Mouse (Mus musculus): ENCODE data around the gene Inca1. TPM values are rescaled to one million over a fixed set of nuclear protein-coding genes. Genes with fewer than 3 reads are reported as not detected.

Gene Inca1
- polyA plus RNA-seq, 1 experiment from 2014 or later, result 1.3 TPM

DNA sequence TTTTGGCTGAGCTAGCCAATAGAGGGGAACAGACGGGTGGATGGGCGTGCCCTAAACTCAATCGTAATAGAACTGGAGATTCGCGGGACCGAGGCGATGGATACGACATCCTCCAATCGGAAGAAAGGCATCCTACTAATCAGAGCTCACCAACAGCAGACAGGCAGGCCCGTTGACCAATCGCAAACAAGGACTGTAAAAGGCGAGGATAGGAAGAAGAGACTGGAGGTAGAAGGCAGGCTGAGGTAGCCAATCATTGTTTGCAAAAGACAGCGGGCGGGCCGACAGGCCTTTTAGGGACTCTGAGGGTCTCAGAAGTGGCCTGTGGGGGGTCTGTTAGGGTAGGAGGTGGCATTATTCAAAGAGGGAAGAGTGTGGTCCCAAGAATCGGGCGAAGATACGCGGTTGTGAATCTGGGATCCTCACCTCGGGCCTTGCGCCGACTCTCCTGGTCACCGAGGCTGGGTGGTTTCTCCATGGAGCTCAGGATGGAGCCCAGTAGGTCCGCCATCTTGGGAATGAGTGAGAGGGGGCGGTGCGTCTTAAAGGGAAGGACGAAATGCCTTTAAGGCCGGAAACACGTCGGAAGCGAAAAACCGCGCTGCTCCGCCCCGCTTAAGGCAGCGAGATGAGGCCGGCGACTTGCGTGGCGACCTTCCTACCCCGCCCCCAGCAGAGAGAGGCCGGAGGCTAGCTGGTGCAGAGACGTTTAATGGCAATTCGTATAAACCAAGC lies 31.0 kb downstream of the Inca1 start, which contains the start of gene Spag7:
Gene Spag7 (minus strand): TSS at position 646 of the 735 bp plus-strand sequence.
- DNase-seq (ENCODE audit: low spot score, missing footprints) (peak; percentile 100), ATAC-seq (ENCODE audit: low FRiP score) (peak; percentile 94)
- under 1% methylated on average over 44 of the region's 44 CpGs for WGBS
- H3K4me3 ChIP-seq (ENCODE audit: low read depth, low read length), result peak within 1 kb of the TSS; percentile 58
- H3K9me3 ChIP-seq (ENCODE audit: control insufficient read depth, low read length), result no peaks in the 10 kb centered on the region
- H3K27me3 ChIP-seq (ENCODE audit: control insufficient read depth, insufficient read depth, low read length), result no peaks in the 10 kb centered on the region
- H3K36me3 ChIP-seq (ENCODE audit: control insufficient read depth, insufficient read depth, low read length), result peaks cover 11% of the 10 kb centered on the region
- peak within 1 kb of the TSS; percentile 97 for H3K4me2 ChIP-seq
- H3K27ac ChIP-seq (ENCODE audit: low read depth, low read length), result peak within 1 kb of the TSS; percentile 94
- H3K9ac ChIP-seq (ENCODE audit: low read length), result peak within 1 kb of the TSS; percentile 87
- peaks cover 19% of the 10 kb centered on the region for H3K4me1 ChIP-seq (ENCODE audit: control insufficient read depth, insufficient read depth, low read length)

DNA sequence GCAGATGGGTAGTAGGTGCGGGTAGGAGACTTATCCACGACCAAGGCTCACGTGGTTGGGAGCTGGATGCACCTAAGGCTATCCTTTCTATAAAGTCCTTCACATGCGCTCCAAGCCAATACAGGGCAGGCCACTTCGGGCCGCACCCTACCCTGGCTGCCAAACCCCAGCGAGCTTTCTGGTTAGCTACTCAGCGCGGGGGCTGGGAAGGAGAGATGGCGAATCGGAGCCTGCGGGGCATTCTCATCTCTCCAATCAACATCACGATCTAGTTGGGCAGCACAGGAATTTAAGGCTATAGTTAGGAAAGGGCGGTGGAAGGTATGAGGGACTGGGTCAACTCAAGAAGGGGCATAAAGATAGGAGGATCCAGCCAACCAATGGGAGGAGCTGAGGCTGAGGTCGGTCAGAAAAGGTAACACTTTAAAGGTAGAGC lies 31.6 kb downstream of the Inca1 start:
- H3K36me3 ChIP-seq (ENCODE audit: control insufficient read depth, insufficient read depth, low read length), result peaks cover 11% of the 10 kb centered on the region
- DNase-seq (ENCODE audit: low spot score, missing footprints), result peak; percentile 97
- no peaks in the 10 kb centered on the region for H3K27me3 ChIP-seq (ENCODE audit: control insufficient read depth, insufficient read depth, low read length)
- H3K9me3 ChIP-seq (ENCODE audit: control insufficient read depth, low read length), result no peaks in the 10 kb centered on the region
- peak overlapping the region; percentile 58 for H3K4me3 ChIP-seq (ENCODE audit: low read depth, low read length)
- peaks cover 19% of the 10 kb centered on the region for H3K4me1 ChIP-seq (ENCODE audit: control insufficient read depth, insufficient read depth, low read length)
- peak; percentile 47 for ATAC-seq (ENCODE audit: low FRiP score)
- 2% methylated on average over 15 of the region's 15 CpGs for WGBS
- peak overlapping the region; percentile 55; the same call in 1 of the 2 replicates for H3K27ac ChIP-seq (ENCODE audit: low read depth, low read length)
- H3K4me2 ChIP-seq, result peak overlapping the region; percentile 97
- H3K9ac ChIP-seq (ENCODE audit: low read length), result peak overlapping the region; percentile 53; the same call in 1 of the 2 replicates

DNA sequence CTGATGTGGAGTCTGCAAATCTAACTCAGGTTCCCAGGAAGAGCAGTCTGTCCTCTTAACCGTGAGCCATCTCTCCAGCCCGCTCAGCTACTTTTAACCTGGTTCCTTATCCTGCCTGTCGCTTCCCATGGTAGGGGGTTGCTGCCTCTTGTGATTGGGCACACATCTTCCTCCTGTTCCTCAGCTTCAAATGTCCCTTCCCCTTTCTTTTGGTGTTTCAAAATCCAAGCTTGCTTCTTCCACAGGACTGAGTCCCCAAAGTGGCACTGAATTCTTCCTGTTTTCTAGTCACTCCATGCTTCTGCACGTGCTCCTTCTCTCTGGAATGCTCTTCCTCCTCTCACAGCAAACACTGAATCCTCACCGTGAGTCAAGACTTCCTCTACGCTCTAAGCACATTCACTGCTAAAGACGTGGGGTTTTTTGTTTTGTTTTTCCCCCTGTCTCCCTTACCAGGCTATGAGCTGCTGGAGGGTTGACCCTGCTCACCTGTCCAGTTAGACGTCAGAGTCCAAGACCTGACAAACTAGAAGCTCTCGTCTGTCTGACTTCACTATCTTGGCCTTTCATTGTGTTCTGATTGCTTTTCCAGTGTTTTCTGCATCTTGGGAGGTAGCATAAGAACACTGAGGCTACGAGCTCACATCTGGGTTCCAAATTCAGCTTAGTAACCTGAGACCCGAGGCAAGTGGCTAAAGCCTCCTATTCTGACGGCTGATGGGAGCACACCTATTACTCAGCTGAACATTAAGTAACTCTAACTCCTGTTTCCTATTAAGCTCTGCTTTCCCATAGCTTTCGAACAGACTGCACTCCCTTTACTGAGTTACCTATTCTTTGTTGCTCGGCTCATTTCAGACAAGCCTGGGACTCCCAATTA lies 32.4 kb downstream of the Inca1 start:
- Histone ChIP-seq H3K9ac (ENCODE audit: low read length) (peak overlapping the region; percentile 53; the same call in 1 of the 2 replicates), H3K36me3 (ENCODE audit: control insufficient read depth, insufficient read depth, low read length) (peaks cover 16% of the 10 kb centered on the region), H3K4me3 (ENCODE audit: low read depth, low read length) (peak overlapping the region; percentile 58; the same call in 1 of the 2 replicates), H3K9me3 (ENCODE audit: control insufficient read depth, low read length) (no peaks in the 10 kb centered on the region), H3K27me3 (ENCODE audit: control insufficient read depth, insufficient read depth, low read length) (no peaks in the 10 kb centered on the region), H3K27ac (ENCODE audit: low read depth, low read length) (no peak overlapping the region), H3K4me2 (peak overlapping the region; percentile 97), H3K4me1 (ENCODE audit: control insufficient read depth, insufficient read depth, low read length) (peaks cover 19% of the 10 kb centered on the region)
- ATAC-seq (ENCODE audit: low FRiP score) (no peak), DNase-seq (ENCODE audit: low spot score, missing footprints) (no peak)
- WGBS, result 79% methylated on average over 14 of the region's 14 CpGs

DNA sequence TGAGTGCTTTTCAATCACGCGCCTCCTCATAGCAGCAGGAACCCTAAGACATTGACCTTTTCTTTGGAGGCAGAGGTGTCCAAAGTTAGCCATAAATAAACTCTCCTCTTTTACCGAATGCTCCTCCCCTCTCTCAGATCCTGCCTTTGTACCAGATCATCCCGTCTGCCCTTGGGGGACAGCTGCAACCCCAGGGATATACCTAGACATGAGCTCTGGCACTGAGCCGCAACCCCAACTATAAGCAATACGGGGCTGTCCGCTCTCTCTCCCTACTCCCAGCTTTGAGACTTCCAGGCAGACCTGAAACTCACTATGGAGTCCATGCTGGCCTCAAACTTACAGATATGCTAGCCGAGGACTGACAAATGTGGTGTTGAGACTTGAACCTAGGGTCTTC lies 33.3 kb downstream of the Inca1 start:
- Histone ChIP-seq H3K27ac (ENCODE audit: low read depth, low read length) (no peak overlapping the region), H3K4me1 (ENCODE audit: control insufficient read depth, insufficient read depth, low read length) (peaks cover 19% of the 10 kb centered on the region), H3K4me2 (no peak overlapping the region), H3K9ac (ENCODE audit: low read length) (no peak overlapping the region), H3K27me3 (ENCODE audit: control insufficient read depth, insufficient read depth, low read length) (no peaks in the 10 kb centered on the region), H3K9me3 (ENCODE audit: control insufficient read depth, low read length) (no peaks in the 10 kb centered on the region), H3K36me3 (ENCODE audit: control insufficient read depth, insufficient read depth, low read length) (peaks cover 15% of the 10 kb centered on the region), H3K4me3 (ENCODE audit: low read depth, low read length) (no peak overlapping the region)
- ATAC-seq (ENCODE audit: low FRiP score) (no peak), DNase-seq (ENCODE audit: low spot score, missing footprints) (no peak)
- 96% methylated on average over 8 of the region's 8 CpGs for WGBS

DNA sequence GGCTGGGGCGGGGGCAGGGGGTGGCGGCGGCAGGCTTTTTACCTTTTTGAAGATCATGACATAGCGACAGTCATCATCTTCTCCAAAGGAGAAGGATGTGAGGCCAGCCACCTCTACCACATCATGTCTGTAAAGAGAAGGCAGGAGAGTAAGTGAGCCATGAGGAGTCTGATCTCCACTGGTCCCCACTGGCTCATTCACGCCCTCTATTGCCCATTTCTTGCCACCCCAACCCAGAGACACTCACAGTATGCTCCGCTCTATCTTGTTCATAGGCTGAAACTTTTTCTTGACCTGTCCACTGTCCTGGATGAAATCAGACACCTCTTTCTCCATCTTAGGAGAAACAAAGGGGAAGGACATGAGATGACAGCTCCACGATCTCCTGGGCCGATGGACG lies 35.2 kb downstream of the Inca1 start:
- H3K4me1 ChIP-seq (ENCODE audit: control insufficient read depth, insufficient read depth, low read length), result peaks cover 7% of the 10 kb centered on the region; the same call in 1 of the 2 replicates
- peaks cover 14% of the 10 kb centered on the region for H3K36me3 ChIP-seq (ENCODE audit: control insufficient read depth, insufficient read depth, low read length)
- no peaks in the 10 kb centered on the region for H3K9me3 ChIP-seq (ENCODE audit: control insufficient read depth, low read length)
- ATAC-seq (ENCODE audit: low FRiP score), result no peak
- H3K9ac ChIP-seq (ENCODE audit: low read length), result no peak overlapping the region
- no peak for DNase-seq (ENCODE audit: low spot score, missing footprints)
- H3K4me2 ChIP-seq, result no peak overlapping the region
- 95% methylated on average over 9 of the region's 9 CpGs for WGBS
- no peak overlapping the region for H3K4me3 ChIP-seq (ENCODE audit: low read depth, low read length)
- H3K27ac ChIP-seq (ENCODE audit: low read depth, low read length), result no peak overlapping the region
- H3K27me3 ChIP-seq (ENCODE audit: control insufficient read depth, insufficient read depth, low read length), result no peaks in the 10 kb centered on the region

DNA sequence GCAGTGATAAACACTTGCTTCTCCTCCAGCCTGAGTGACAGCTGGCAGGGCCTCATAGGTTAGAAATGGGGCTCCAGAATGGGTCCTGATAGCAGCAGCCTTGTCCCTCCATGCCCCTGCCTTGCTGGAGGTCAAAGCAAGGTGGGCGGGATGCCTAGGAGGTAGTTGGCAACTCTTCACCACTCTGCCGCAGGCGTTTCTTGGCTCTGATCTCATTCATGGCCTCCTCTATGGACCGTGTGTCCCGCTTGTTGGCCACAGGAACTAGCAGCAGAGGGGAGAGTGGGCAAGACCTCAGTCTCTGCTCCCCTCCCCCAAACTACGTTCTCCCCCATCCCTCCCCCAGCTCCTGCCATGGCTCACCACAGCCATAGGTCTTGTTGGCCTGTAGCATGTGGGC lies 36.0 kb downstream of the Inca1 start:
- no peak overlapping the region for H3K27ac ChIP-seq (ENCODE audit: low read depth, low read length)
- peaks cover 14% of the 10 kb centered on the region for H3K36me3 ChIP-seq (ENCODE audit: control insufficient read depth, insufficient read depth, low read length)
- no peak overlapping the region for H3K4me3 ChIP-seq (ENCODE audit: low read depth, low read length)
- H3K4me2 ChIP-seq, result no peak overlapping the region
- no peaks in the 10 kb centered on the region for H3K9me3 ChIP-seq (ENCODE audit: control insufficient read depth, low read length)
- no peaks in the 10 kb centered on the region for H3K27me3 ChIP-seq (ENCODE audit: control insufficient read depth, insufficient read depth, low read length)
- ATAC-seq (ENCODE audit: low FRiP score), result no peak
- 95% methylated on average over 6 of the region's 6 CpGs for WGBS
- no peak for DNase-seq (ENCODE audit: low spot score, missing footprints)
- H3K4me1 ChIP-seq (ENCODE audit: control insufficient read depth, insufficient read depth, low read length), result peaks cover 7% of the 10 kb centered on the region; the same call in 1 of the 2 replicates
- H3K9ac ChIP-seq (ENCODE audit: low read length), result no peak overlapping the region

DNA sequence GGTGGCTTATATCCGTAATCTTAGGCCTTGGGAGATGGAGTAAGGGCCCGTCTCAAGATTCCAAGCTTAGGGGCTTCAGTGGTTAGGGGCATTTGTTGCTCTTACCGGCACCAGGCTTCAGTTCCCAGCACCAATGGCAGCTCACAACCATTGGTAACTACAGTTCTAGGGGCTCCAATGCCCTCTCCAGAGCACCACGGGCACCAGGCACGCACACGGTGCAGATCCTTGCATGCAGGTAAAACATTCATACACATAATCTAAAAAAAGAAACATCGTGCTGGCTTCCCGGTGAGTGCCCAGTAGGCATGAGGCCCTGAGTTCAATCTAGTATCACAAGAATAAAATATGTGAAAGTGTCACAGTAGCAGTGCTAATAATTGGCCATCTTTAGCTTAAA lies 36.9 kb downstream of the Inca1 start:
- 90% methylated on average over 8 of the region's 8 CpGs for WGBS
- Histone ChIP-seq H3K27ac (ENCODE audit: low read depth, low read length) (no peak overlapping the region), H3K4me1 (ENCODE audit: control insufficient read depth, insufficient read depth, low read length) (peaks cover 5% of the 10 kb centered on the region; the same call in 1 of the 2 replicates), H3K27me3 (ENCODE audit: control insufficient read depth, insufficient read depth, low read length) (no peaks in the 10 kb centered on the region), H3K9ac (ENCODE audit: low read length) (no peak overlapping the region), H3K9me3 (ENCODE audit: control insufficient read depth, low read length) (no peaks in the 10 kb centered on the region), H3K4me3 (ENCODE audit: low read depth, low read length) (no peak overlapping the region), H3K36me3 (ENCODE audit: control insufficient read depth, insufficient read depth, low read length) (peaks cover 14% of the 10 kb centered on the region), H3K4me2 (no peak overlapping the region)
- DNase-seq (ENCODE audit: low spot score, missing footprints) (no peak), ATAC-seq (ENCODE audit: low FRiP score) (no peak)

DNA sequence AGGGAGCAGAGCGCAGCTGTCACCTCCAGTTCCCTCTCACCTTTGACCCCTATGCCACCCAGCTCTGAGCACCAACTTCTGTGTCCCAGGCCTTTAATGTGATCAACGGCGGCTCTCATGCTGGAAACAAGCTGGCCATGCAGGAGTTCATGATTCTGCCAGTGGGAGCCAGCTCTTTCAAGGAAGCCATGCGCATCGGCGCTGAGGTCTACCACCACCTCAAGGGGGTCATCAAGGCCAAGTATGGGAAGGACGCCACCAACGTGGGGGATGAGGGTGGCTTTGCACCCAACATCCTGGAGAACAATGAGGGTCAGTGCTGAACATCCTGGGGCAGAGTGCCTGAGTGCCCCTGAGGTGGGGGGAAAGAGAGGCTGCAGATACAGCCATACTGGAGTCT lies 39.4 kb downstream of the Inca1 start:
- DNase-seq (ENCODE audit: low spot score, missing footprints), result no peak
- Histone ChIP-seq H3K36me3 (ENCODE audit: control insufficient read depth, insufficient read depth, low read length) (peaks cover 14% of the 10 kb centered on the region), H3K27ac (ENCODE audit: low read depth, low read length) (no peak overlapping the region), H3K4me2 (no peak overlapping the region), H3K9me3 (ENCODE audit: control insufficient read depth, low read length) (no peaks in the 10 kb centered on the region), H3K27me3 (ENCODE audit: control insufficient read depth, insufficient read depth, low read length) (no peaks in the 10 kb centered on the region), H3K4me1 (ENCODE audit: control insufficient read depth, insufficient read depth, low read length) (peaks cover 16% of the 10 kb centered on the region), H3K4me3 (ENCODE audit: low read depth, low read length) (no peak overlapping the region), H3K9ac (ENCODE audit: low read length) (no peak overlapping the region)
- WGBS, result 86% methylated on average over 8 of the region's 8 CpGs
- ATAC-seq (ENCODE audit: low FRiP score), result no peak

DNA sequence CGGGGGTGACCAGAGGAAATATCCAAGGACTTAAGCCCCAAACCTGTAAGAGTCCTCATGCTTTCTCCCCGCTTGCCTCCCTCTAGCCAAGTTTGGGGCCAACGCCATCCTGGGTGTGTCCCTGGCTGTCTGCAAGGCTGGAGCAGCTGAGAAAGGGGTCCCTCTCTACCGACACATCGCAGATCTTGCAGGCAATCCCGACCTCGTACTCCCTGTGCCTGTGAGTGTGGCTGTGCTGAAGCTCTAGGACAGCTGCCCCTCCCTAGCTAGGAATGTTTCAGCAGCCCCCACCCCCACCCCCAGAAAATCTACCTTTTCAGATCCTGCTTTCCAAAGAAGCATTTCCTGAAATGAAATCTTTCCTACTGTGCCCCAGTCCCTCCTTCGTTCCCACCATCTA lies 41.0 kb downstream of the Inca1 start:
- Histone ChIP-seq H3K36me3 (ENCODE audit: control insufficient read depth, insufficient read depth, low read length) (peaks cover 5% of the 10 kb centered on the region; the same call in 1 of the 2 replicates), H3K9me3 (ENCODE audit: control insufficient read depth, low read length) (no peaks in the 10 kb centered on the region), H3K4me3 (ENCODE audit: low read depth, low read length) (no peak overlapping the region), H3K27me3 (ENCODE audit: control insufficient read depth, insufficient read depth, low read length) (no peaks in the 10 kb centered on the region), H3K27ac (ENCODE audit: low read depth, low read length) (no peak overlapping the region), H3K4me2 (no peak overlapping the region), H3K9ac (ENCODE audit: low read length) (no peak overlapping the region), H3K4me1 (ENCODE audit: control insufficient read depth, insufficient read depth, low read length) (peaks cover 21% of the 10 kb centered on the region)
- DNase-seq (ENCODE audit: low spot score, missing footprints) (no peak), ATAC-seq (ENCODE audit: low FRiP score) (no peak)
- 82% methylated on average over 8 of the region's 8 CpGs for WGBS

Data from midbrain, embryonic 11.5 days (tissue).